Mouse (Mus musculus): ENCODE data around the gene Bag6.
"Not testable (repeated sequence)": the region's sequence is repeated elsewhere in the genome, so short reads cannot be mapped to it uniquely, and the experiment has no call there.

The Bag6 gene

GRCm38 (mm10) chr17:35115046-35116019, 19.6 kb upstream of the Bag6 start, which contains the start of gene Ly6g5b:
Gene Ly6g5b, minus strand, starts transcription at chr17:35115428.
- no peak for DNase-seq (ENCODE audit: low spot score)

- no peak for DNase-seq (ENCODE audit: low spot score)
Measured at GRCm38 (mm10) chr17:35120745-35121142, 14.2 kb upstream of the Bag6 start.

- DNase-seq (ENCODE audit: low spot score): peak; percentile 89
Measured at GRCm38 (mm10) chr17:35121143-35121799, 13.7 kb upstream of the Bag6 start, which contains the start of gene Gpank1. Gene Gpank1, plus strand, starts transcription at chr17:35121455.

GRCm38 (mm10) chr17:35121871-35122303, 13.1 kb upstream of the Bag6 start, which contains the start of gene Csnk2b:
Gene Csnk2b, minus strand, starts transcription at chr17:35122053.
- DNase-seq (ENCODE audit: low spot score): peak; percentile 44

- not testable (repeated sequence) for DNase-seq (ENCODE audit: low spot score)
Measured at GRCm38 (mm10) chr17:35123287-35123686, 11.7 kb upstream of the Bag6 start.

GRCm38 (mm10) chr17:35124261-35124896, 10.6 kb upstream of the Bag6 start:
- not testable (repeated sequence) for DNase-seq (ENCODE audit: low spot score)

- no peak for DNase-seq (ENCODE audit: low spot score)
Measured at GRCm38 (mm10) chr17:35125081-35125480, 9.9 kb upstream of the Bag6 start.

- no peak for DNase-seq (ENCODE audit: low spot score)
Measured at GRCm38 (mm10) chr17:35125578-35125977, 9.4 kb upstream of the Bag6 start.

- no peak for DNase-seq (ENCODE audit: low spot score)
Measured at GRCm38 (mm10) chr17:35126206-35126611, 8.8 kb upstream of the Bag6 start, which contains the start of gene D17H6S53E. Gene D17H6S53E, plus strand, starts transcription at chr17:35126373.

- DNase-seq (ENCODE audit: low spot score): no peak
Measured at GRCm38 (mm10) chr17:35127017-35127416, 8.0 kb upstream of the Bag6 start.

GRCm38 (mm10) chr17:35128996-35129395, 6.0 kb upstream of the Bag6 start:
- DNase-seq (ENCODE audit: low spot score): no peak

- DNase-seq (ENCODE audit: low spot score): no peak
Measured at GRCm38 (mm10) chr17:35131038-35131437, 3.9 kb upstream of the Bag6 start.

- DNase-seq (ENCODE audit: low spot score): no peak
Measured at GRCm38 (mm10) chr17:35131500-35132173, 3.3 kb upstream of the Bag6 start, which contains the start of gene Apom. Gene Apom, minus strand, starts transcription at chr17:35132050.

GRCm38 (mm10) chr17:35132174-35132560, 2.8 kb upstream of the Bag6 start:
- DNase-seq (ENCODE audit: low spot score): no peak

GRCm38 (mm10) chr17:35133517-35133916, 1.5 kb upstream of the Bag6 start:
- no peak for DNase-seq (ENCODE audit: low spot score)

GRCm38 (mm10) chr17:35135591-35136320, 778 bp downstream of the Bag6 start:
- no peak for DNase-seq (ENCODE audit: low spot score)

GRCm38 (mm10) chr17:35139269-35139668, 4.3 kb downstream of the Bag6 start:
- DNase-seq (ENCODE audit: low spot score): no peak

- DNase-seq (ENCODE audit: low spot score): no peak
Measured at GRCm38 (mm10) chr17:35140490-35140996, 5.6 kb downstream of the Bag6 start.

- no peak for DNase-seq (ENCODE audit: low spot score)
Measured at GRCm38 (mm10) chr17:35141971-35142370, 7.0 kb downstream of the Bag6 start.

- DNase-seq (ENCODE audit: low spot score): no peak
Measured at GRCm38 (mm10) chr17:35146139-35146538, 11.2 kb downstream of the Bag6 start.

- no peak for DNase-seq (ENCODE audit: low spot score)
Measured at GRCm38 (mm10) chr17:35147348-35147747, 12.4 kb downstream of the Bag6 start.
